Mouse (Mus musculus): ENCODE results near the gene Foxe3.

- no peak for TF ChIP-seq EP300 (optimal IDR thresholded peaks at IDR 0.05)
- TF ChIP-seq CTCF (IDR thresholded peaks at IDR 0.05; ENCODE audit: low read depth) = no peak
Measured at GRCm38 (mm10) chr4:114946416-114946815, 20.6 kb upstream of the Foxe3 start.

Measured in stomach, postnatal 0 days (tissue).